Mouse (Mus musculus): ENCODE data around the gene Gsg1l.

GRCm38 (mm10) chr7:126053618-126054017 lies 28.6 kb downstream of the Gsg1l start:
- TF ChIP-seq CTCF (IDR thresholded peaks at IDR 0.05; ENCODE audit: low read depth, low read length) (no peak), POLR2A (IDR thresholded peaks at IDR 0.05; ENCODE audit: insufficient read depth, low read length) (no peak)

All from ES-Bruce4 (cell line).